Mouse (Mus musculus) adrenal gland, adult 18-20 months (tissue): ENCODE measurements around the gene Gm28576. TPM values are rescaled to one million over a fixed set of nuclear protein-coding genes. Genes with fewer than 3 reads are reported as not detected.
"Not testable (repeated sequence)": the region's sequence is repeated elsewhere in the genome, so short reads cannot be mapped to it uniquely, and the experiment has no call there.

ENCODE experiments used
- DNase-seq, 2 experiments: peaks; one replicate each; pipeline ENCODE4 v3.0.0; 2021 to 2022; ENCODE audit warnings: low spot score in 2 of 2
- long read RNA-seq, 2 experiments: library from polyadenylated mRNA; stranded (forward); transcript quantifications; one replicate each; pipeline ENCODE4 v2.0.0; 2021
- total RNA-seq, 2 experiments: library from RNA; stranded (reverse); gene quantifications; 1 replicate in 1 of 2; 2 replicates in 1 of 2; pipeline ENCODE4 v1.2.3; 2021

Gene Gm28576
- total RNA-seq: not detected
- long read RNA-seq, experiment 1: 0 reads
- long read RNA-seq, experiment 2: 0 reads

DNA sequence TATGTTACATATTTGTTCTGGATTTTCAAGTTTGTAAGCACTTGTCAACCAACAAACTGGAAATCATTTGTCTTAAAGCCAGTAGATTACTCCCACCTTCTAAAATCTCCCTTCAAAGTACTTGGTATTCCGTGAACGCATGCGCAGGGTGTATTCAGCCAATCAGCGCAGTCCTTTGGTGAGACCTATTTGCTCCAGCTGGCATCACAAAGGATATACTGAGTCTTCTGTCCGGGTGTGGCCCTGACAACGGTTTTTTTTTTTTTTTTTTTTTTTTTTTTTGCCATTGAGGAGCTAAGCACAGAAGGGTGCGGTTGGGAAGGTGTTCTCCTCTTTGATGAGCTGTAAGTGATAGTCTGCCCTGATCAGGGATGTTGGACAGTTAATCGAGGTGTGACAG, at the start of gene Gm28576:
TSS of gene Gm28576 (plus strand) at position 301 of the 400 bp plus-strand sequence.
- DNase-seq: not testable (repeated sequence)

Other genes starting within 250 kb of the Gm28576 start
- not detected for gene Gm20826, start 84.5 kb upstream of the Gm28576 start, total RNA-seq